Mouse (Mus musculus): ENCODE results near the gene Gbgt1.

The Gbgt1 gene

GRCm38 (mm10) chr2:28552301-28552700 lies 55.6 kb downstream of the Gbgt1 start:
- DNase-seq (ENCODE audit: low spot score) = no peak

Measured in left cerebral cortex, adult 11 months (tissue).